Mouse (Mus musculus) left cerebral cortex, adult 9 months (tissue): ENCODE data around the gene Kcns3.
"Not testable (repeated sequence)": the region's sequence is repeated elsewhere in the genome, so short reads cannot be mapped to it uniquely, and the experiment has no call there.

Source experiments
- DNase-seq, 2 experiments: peaks; one replicate each; pipeline ENCODE4 v3.0.0; 2022; ENCODE audit warnings: low spot score in 2 of 2

Kcns3 gene

GRCm38 (mm10) chr12:11071079-11071478 is 79.8 kb downstream of the Kcns3 start:
- peak in 1 of 2 experiments; percentile 17 for DNase-seq

- no peak for DNase-seq
Measured at GRCm38 (mm10) chr12:11066865-11067264, 84.0 kb downstream of the Kcns3 start.

- not testable (repeated sequence) for DNase-seq
Measured at GRCm38 (mm10) chr12:11052676-11053075, 98.2 kb downstream of the Kcns3 start.

DNA sequence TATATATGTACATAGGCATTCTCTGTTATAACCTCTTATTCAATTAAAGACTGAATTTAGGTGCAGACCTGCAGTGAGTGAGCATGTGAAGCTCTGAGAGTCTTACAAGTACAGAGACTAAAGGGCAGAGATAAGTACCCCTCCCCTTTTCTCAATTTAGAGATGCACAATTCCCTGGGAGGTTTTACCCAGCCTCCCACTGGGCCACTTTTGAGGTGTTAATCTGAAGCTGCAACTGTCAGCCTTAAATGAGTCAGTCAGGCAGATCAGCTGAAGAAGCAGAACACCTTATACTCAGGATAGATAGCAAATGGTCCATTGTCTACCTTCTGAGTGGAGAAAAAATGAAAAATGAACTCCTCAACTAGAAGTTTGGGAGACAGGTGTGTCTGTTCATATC is 109.0 kb downstream of the Kcns3 start:
- DNase-seq = no peak
